Mouse (Mus musculus) G1E (cell line): ENCODE measurements at regions not wholly inside any gene's neighbourhood (a gene's known extent, or its start where the extent isn't known, plus 50 kb on each side); places are given as distances from the start of the nearest gene placed in this dataset.
A peak's percentile ranks its signal among the peaks of the same experiment; 100 is the strongest.

ENCODE experiments used
- ATAC-seq: 2 replicates; pipeline ENCODE4 v1.8.0; 2016; ENCODE audit warnings: mild to moderate bottlenecking; ENCODE audit not compliant: insufficient number of reproducible peaks, poor library complexity, low FRiP score, severe bottlenecking; ENCODE audit errors: extremely low read depth
- DNase-seq: peaks from one replicate; pipeline ENCODE4 v3.0.0; 2012; ENCODE audit warnings: low spot score
- H3K27me3 ChIP-seq: 2 replicates; pipeline ENCODE4 v1.6.1; 2012; ENCODE audit warnings: mild to moderate bottlenecking, low read length, inconsistent platforms; ENCODE audit not compliant: insufficient read depth
- H3K36me3 ChIP-seq: replicated peaks from 2 replicates; pipeline ENCODE3; 2012; ENCODE audit warnings: mild to moderate bottlenecking, inconsistent platforms
- H3K4me1 ChIP-seq: 2 replicates; pipeline ENCODE4 v1.6.1; 2012; ENCODE audit warnings: low read depth, low read length, inconsistent platforms, mixed read lengths; ENCODE audit not compliant: insufficient read depth
- H3K4me3 ChIP-seq: 2 replicates; pipeline ENCODE4 v1.5.1; 2012; ENCODE audit warnings: low read depth, mild to moderate bottlenecking, inconsistent platforms, low read length, moderate library complexity, mixed read lengths
- H3K9me3 ChIP-seq: replicated peaks from 2 replicates; pipeline ENCODE4 v1.6.1; 2012; ENCODE audit warnings: inconsistent platforms
- CTCF ChIP-seq: IDR thresholded peaks from 2 replicates; pipeline ENCODE4 v1.5.1; 2012; ENCODE audit warnings: low read depth, low read length, inconsistent platforms, mixed read lengths
- GATA1 ChIP-seq: IDR thresholded peaks from 2 replicates; pipeline ENCODE4 v1.6.1; 2012; ENCODE audit warnings: borderline replicate concordance, low read length, inconsistent platforms, mixed read lengths
- GATA2 ChIP-seq: IDR thresholded peaks from 2 replicates; pipeline ENCODE4 v1.6.1; 2012; ENCODE audit warnings: low read depth, low read length, inconsistent platforms, borderline replicate concordance
- POLR2AphosphoS5 ChIP-seq: IDR thresholded peaks from 2 replicates; pipeline ENCODE4 v1.6.1; 2012; ENCODE audit warnings: low read depth, low read length, inconsistent platforms; ENCODE audit not compliant: insufficient replicate concordance
- TAL1 ChIP-seq: conservative IDR thresholded peaks from 2 replicates; pipeline ENCODE4 v1.6.1; 2012; ENCODE audit warnings: low read depth, low read length, inconsistent platforms, mixed read lengths

GRCm38 (mm10) chr15:16309678-16310077 lies 418.9 kb upstream of the Cdh9 start:
- H3K9me3 ChIP-seq: peaks cover 2% of the 10 kb centered on the region
- peaks cover 23% of the 10 kb centered on the region for H3K4me1 ChIP-seq
- ATAC-seq (no peak), DNase-seq (no peak)
- TF ChIP-seq CTCF (no peak), GATA2 (no peak), TAL1 (no peak), GATA1 (no peak), POLR2AphosphoS5 (no peak)
- H3K36me3 ChIP-seq: peaks cover 2% of the 10 kb centered on the region
- no peaks in the 10 kb centered on the region for H3K27me3 ChIP-seq
- no peak overlapping the region for H3K4me3 ChIP-seq

- peaks cover 36% of the 10 kb centered on the region for H3K4me1 ChIP-seq
- H3K4me3 ChIP-seq: no peak overlapping the region
- DNase-seq (peak; percentile 3), ATAC-seq (peak; percentile 75)
- no peaks in the 10 kb centered on the region for H3K27me3 ChIP-seq
- peaks cover 2% of the 10 kb centered on the region for H3K36me3 ChIP-seq
- H3K9me3 ChIP-seq: peaks cover 2% of the 10 kb centered on the region
- TF ChIP-seq TAL1: peak; percentile 50
- TF ChIP-seq CTCF: no peak
These were observed 416.5 kb upstream of the Cdh9 start for GRCm38 (mm10) chr15:16311956-16312646.

- peaks cover 36% of the 10 kb centered on the region for H3K4me1 ChIP-seq
- ATAC-seq: no peak
- peaks cover 2% of the 10 kb centered on the region for H3K9me3 ChIP-seq
- peaks cover 2% of the 10 kb centered on the region for H3K36me3 ChIP-seq
- DNase-seq: no peak
- H3K4me3 ChIP-seq: no peak overlapping the region
- TF ChIP-seq POLR2AphosphoS5: no peak
- no peaks in the 10 kb centered on the region for H3K27me3 ChIP-seq
These were observed 415.8 kb upstream of the Cdh9 start for GRCm38 (mm10) chr15:16312721-16313120.

GRCm38 (mm10) chr15:16313818-16314217 lies 414.7 kb upstream of the Cdh9 start:
- DNase-seq (no peak), ATAC-seq (no peak)
- Histone ChIP-seq H3K27me3 (no peaks in the 10 kb centered on the region), H3K4me3 (no peak overlapping the region), H3K36me3 (peaks cover 2% of the 10 kb centered on the region), H3K9me3 (peaks cover 2% of the 10 kb centered on the region), H3K4me1 (peaks cover 36% of the 10 kb centered on the region)
- TF ChIP-seq TAL1 (no peak), POLR2AphosphoS5 (no peak), GATA1 (no peak), CTCF (no peak), GATA2 (no peak)

- Histone ChIP-seq H3K4me1 (peaks cover 36% of the 10 kb centered on the region), H3K9me3 (peaks cover 2% of the 10 kb centered on the region), H3K36me3 (peaks cover 2% of the 10 kb centered on the region), H3K27me3 (no peaks in the 10 kb centered on the region), H3K4me3 (no peak overlapping the region; the same call in 1 of the 2 replicates)
- TF ChIP-seq POLR2AphosphoS5 (no peak), GATA1 (no peak), TAL1 (peak; percentile 41)
- DNase-seq (no peak), ATAC-seq (peak; percentile 24; the same call in 1 of the 2 replicates)
These were observed 413.9 kb upstream of the Cdh9 start for GRCm38 (mm10) chr15:16314606-16315005.

GRCm38 (mm10) chr15:16315085-16315484 lies 413.5 kb upstream of the Cdh9 start:
- ATAC-seq (peak; percentile 62), DNase-seq (peak; percentile 3)
- TF ChIP-seq TAL1 (no peak), GATA1 (no peak), POLR2AphosphoS5 (no peak), GATA2 (no peak), CTCF (no peak)
- Histone ChIP-seq H3K27me3 (no peaks in the 10 kb centered on the region), H3K4me3 (no peak overlapping the region; the same call in 1 of the 2 replicates), H3K36me3 (no peaks in the 10 kb centered on the region), H3K4me1 (peaks cover 34% of the 10 kb centered on the region), H3K9me3 (no peaks in the 10 kb centered on the region)

- H3K4me3 ChIP-seq: no peak overlapping the region
- no peaks in the 10 kb centered on the region for H3K27me3 ChIP-seq
- TF ChIP-seq GATA2: no peak
- no peaks in the 10 kb centered on the region for H3K4me1 ChIP-seq
- no peaks in the 10 kb centered on the region for H3K9me3 ChIP-seq
- H3K36me3 ChIP-seq: no peaks in the 10 kb centered on the region
- DNase-seq (no peak), ATAC-seq (no peak)
These were observed 402.2 kb upstream of the Cdh9 start for GRCm38 (mm10) chr15:16326327-16326726.
